Mouse (Mus musculus) ES-E14 (cell line): ENCODE results near the gene Ece2.

Source experiments
- CHD2 ChIP-seq: IDR thresholded peaks from 2 replicates; pipeline ENCODE4 v1.6.1; 2014; ENCODE audit warnings: mild to moderate bottlenecking, low read depth, low read length, inconsistent platforms
- ZC3H11A ChIP-seq: IDR thresholded peaks from 2 replicates; pipeline ENCODE4 v1.6.1; 2012; ENCODE audit warnings: low read depth, mild to moderate bottlenecking, inconsistent platforms, low read length, borderline replicate concordance

DNA sequence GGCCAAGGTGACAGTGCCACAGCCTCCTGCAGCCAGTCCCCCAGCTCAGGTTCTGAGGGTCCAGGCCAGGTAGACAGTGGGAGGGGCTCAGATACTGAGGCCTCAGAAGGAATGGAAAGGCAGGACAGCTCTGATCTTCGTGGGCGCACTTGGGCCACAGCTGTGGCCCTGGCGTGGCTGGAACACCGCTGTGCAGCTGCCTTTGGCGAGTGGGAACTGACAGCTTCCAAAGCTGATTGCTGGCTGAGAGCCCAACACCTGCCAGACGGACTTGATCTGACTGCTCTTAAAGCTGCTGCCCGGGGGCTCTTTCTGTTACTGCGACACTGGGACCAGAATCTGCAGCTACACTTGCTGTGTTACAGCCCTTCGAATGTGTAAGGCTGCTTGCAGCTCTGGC, 24.9 kb upstream of the Ece2 start:
- TF ChIP-seq CHD2 = no peak
- no peak for TF ChIP-seq ZC3H11A
